Mouse (Mus musculus): ENCODE data around the gene Ube2v1. TPM values are rescaled to one million over a fixed set of nuclear protein-coding genes. Genes with fewer than 3 reads are reported as not detected.

Ube2v1 gene
- polyA plus RNA-seq, 1 experiment from 2014 or later, result 281 TPM

GRCm38 (mm10) chr2:167628872-167629271 lies 3.0 kb downstream of the Ube2v1 start:
- H3K4me2 ChIP-seq (ENCODE audit: low read length), result no peak overlapping the region
- ATAC-seq, result no peak
- H3K4me1 ChIP-seq (replicated peaks; ENCODE audit: control insufficient read depth, insufficient read depth, low read length), result peaks cover 41% of the 10 kb centered on the region
- no peak overlapping the region for H3K4me3 ChIP-seq (replicated peaks; ENCODE audit: low read length)
- H3K36me3 ChIP-seq (ENCODE audit: control insufficient read depth, insufficient read depth), result no peaks in the 10 kb centered on the region
- 38% methylated on average over 4 of the region's 4 CpGs for WGBS
- no peaks in the 10 kb centered on the region for H3K9me3 ChIP-seq (ENCODE audit: control insufficient read depth, low read length)
- no peak overlapping the region for H3K9ac ChIP-seq (replicated peaks; ENCODE audit: low read depth, low read length)
- H3K27ac ChIP-seq (ENCODE audit: low read length), result no peak overlapping the region
- no peaks in the 10 kb centered on the region for H3K27me3 ChIP-seq (replicated peaks; ENCODE audit: control insufficient read depth, insufficient read depth, low read length)

GRCm38 (mm10) chr2:167627019-167627418 lies 4.9 kb downstream of the Ube2v1 start:
- Histone ChIP-seq H3K9me3 (ENCODE audit: control insufficient read depth, low read length) (no peaks in the 10 kb centered on the region), H3K4me3 (replicated peaks; ENCODE audit: low read length) (no peak overlapping the region), H3K27me3 (replicated peaks; ENCODE audit: control insufficient read depth, insufficient read depth, low read length) (no peaks in the 10 kb centered on the region), H3K4me1 (replicated peaks; ENCODE audit: control insufficient read depth, insufficient read depth, low read length) (peaks cover 32% of the 10 kb centered on the region), H3K9ac (replicated peaks; ENCODE audit: low read depth, low read length) (no peak overlapping the region), H3K36me3 (ENCODE audit: control insufficient read depth, insufficient read depth) (no peaks in the 10 kb centered on the region), H3K4me2 (ENCODE audit: low read length) (no peak overlapping the region), H3K27ac (ENCODE audit: low read length) (no peak overlapping the region)
- 84% methylated on average over 7 of the region's 7 CpGs for WGBS
- no peak for ATAC-seq

GRCm38 (mm10) chr2:167625670-167626069 lies 6.2 kb downstream of the Ube2v1 start:
- Histone ChIP-seq H3K27me3 (replicated peaks; ENCODE audit: control insufficient read depth, insufficient read depth, low read length) (no peaks in the 10 kb centered on the region), H3K9me3 (ENCODE audit: control insufficient read depth, low read length) (no peaks in the 10 kb centered on the region), H3K9ac (replicated peaks; ENCODE audit: low read depth, low read length) (no peak overlapping the region), H3K4me1 (replicated peaks; ENCODE audit: control insufficient read depth, insufficient read depth, low read length) (peaks cover 28% of the 10 kb centered on the region), H3K4me2 (ENCODE audit: low read length) (no peak overlapping the region), H3K27ac (ENCODE audit: low read length) (no peak overlapping the region), H3K36me3 (ENCODE audit: control insufficient read depth, insufficient read depth) (no peaks in the 10 kb centered on the region), H3K4me3 (replicated peaks; ENCODE audit: low read length) (no peak overlapping the region)
- no peak for ATAC-seq
- 47% methylated on average over 2 of the region's 2 CpGs for WGBS

GRCm38 (mm10) chr2:167624368-167625075 lies 7.4 kb downstream of the Ube2v1 start:
- peak; percentile 57 for ATAC-seq
- no peaks in the 10 kb centered on the region for H3K9me3 ChIP-seq (ENCODE audit: control insufficient read depth, low read length)
- WGBS, result 86% methylated on average over 6 of the region's 6 CpGs
- no peak overlapping the region for H3K27ac ChIP-seq (ENCODE audit: low read length)
- H3K9ac ChIP-seq (replicated peaks; ENCODE audit: low read depth, low read length), result no peak overlapping the region
- H3K27me3 ChIP-seq (replicated peaks; ENCODE audit: control insufficient read depth, insufficient read depth, low read length), result no peaks in the 10 kb centered on the region
- H3K4me1 ChIP-seq (replicated peaks; ENCODE audit: control insufficient read depth, insufficient read depth, low read length), result peaks cover 16% of the 10 kb centered on the region
- no peak overlapping the region for H3K4me2 ChIP-seq (ENCODE audit: low read length)
- no peaks in the 10 kb centered on the region for H3K36me3 ChIP-seq (ENCODE audit: control insufficient read depth, insufficient read depth)
- no peak overlapping the region for H3K4me3 ChIP-seq (replicated peaks; ENCODE audit: low read length)

- no peak for ATAC-seq
- Histone ChIP-seq H3K4me1 (replicated peaks; ENCODE audit: control insufficient read depth, insufficient read depth, low read length) (peaks cover 5% of the 10 kb centered on the region; the same call in 1 of the 2 replicates), H3K36me3 (ENCODE audit: control insufficient read depth, insufficient read depth) (no peaks in the 10 kb centered on the region), H3K27ac (ENCODE audit: low read length) (no peak overlapping the region), H3K27me3 (replicated peaks; ENCODE audit: control insufficient read depth, insufficient read depth, low read length) (no peaks in the 10 kb centered on the region), H3K4me2 (ENCODE audit: low read length) (no peak overlapping the region), H3K9me3 (ENCODE audit: control insufficient read depth, low read length) (no peaks in the 10 kb centered on the region), H3K4me3 (replicated peaks; ENCODE audit: low read length) (no peak overlapping the region), H3K9ac (replicated peaks; ENCODE audit: low read depth, low read length) (no peak overlapping the region)
- WGBS, result 88% methylated on average over 5 of the region's 5 CpGs
Measured at GRCm38 (mm10) chr2:167622965-167623364, 8.9 kb downstream of the Ube2v1 start.

GRCm38 (mm10) chr2:167622352-167622751 lies 9.5 kb downstream of the Ube2v1 start:
- no peak overlapping the region for H3K4me3 ChIP-seq (replicated peaks; ENCODE audit: low read length)
- H3K36me3 ChIP-seq (ENCODE audit: control insufficient read depth, insufficient read depth), result no peaks in the 10 kb centered on the region
- no peaks in the 10 kb centered on the region for H3K27me3 ChIP-seq (replicated peaks; ENCODE audit: control insufficient read depth, insufficient read depth, low read length)
- peaks cover 5% of the 10 kb centered on the region; the same call in 1 of the 2 replicates for H3K4me1 ChIP-seq (replicated peaks; ENCODE audit: control insufficient read depth, insufficient read depth, low read length)
- H3K9me3 ChIP-seq (ENCODE audit: control insufficient read depth, low read length), result no peaks in the 10 kb centered on the region
- H3K27ac ChIP-seq (ENCODE audit: low read length), result no peak overlapping the region
- 94% methylated on average over 13 of the region's 13 CpGs for WGBS
- H3K9ac ChIP-seq (replicated peaks; ENCODE audit: low read depth, low read length), result no peak overlapping the region
- no peak overlapping the region for H3K4me2 ChIP-seq (ENCODE audit: low read length)
- no peak for ATAC-seq

GRCm38 (mm10) chr2:167621255-167622087 lies 10.4 kb downstream of the Ube2v1 start:
- Histone ChIP-seq H3K9ac (replicated peaks; ENCODE audit: low read depth, low read length) (no peak overlapping the region), H3K27ac (ENCODE audit: low read length) (no peak overlapping the region), H3K4me2 (ENCODE audit: low read length) (no peak overlapping the region), H3K9me3 (ENCODE audit: control insufficient read depth, low read length) (no peaks in the 10 kb centered on the region), H3K4me1 (replicated peaks; ENCODE audit: control insufficient read depth, insufficient read depth, low read length) (peaks cover 5% of the 10 kb centered on the region; the same call in 1 of the 2 replicates), H3K27me3 (replicated peaks; ENCODE audit: control insufficient read depth, insufficient read depth, low read length) (no peaks in the 10 kb centered on the region), H3K36me3 (ENCODE audit: control insufficient read depth, insufficient read depth) (peaks cover 6% of the 10 kb centered on the region), H3K4me3 (replicated peaks; ENCODE audit: low read length) (no peak overlapping the region)
- no peak for ATAC-seq
- 82% methylated on average over 9 of the region's 9 CpGs for WGBS

GRCm38 (mm10) chr2:167617472-167617871 lies 14.4 kb downstream of the Ube2v1 start:
- no peak overlapping the region for H3K27ac ChIP-seq (ENCODE audit: low read length)
- H3K9me3 ChIP-seq (ENCODE audit: control insufficient read depth, low read length), result no peaks in the 10 kb centered on the region
- H3K4me2 ChIP-seq (ENCODE audit: low read length), result no peak overlapping the region
- no peak overlapping the region for H3K4me3 ChIP-seq (replicated peaks; ENCODE audit: low read length)
- H3K4me1 ChIP-seq (replicated peaks; ENCODE audit: control insufficient read depth, insufficient read depth, low read length), result no peaks in the 10 kb centered on the region
- 54% methylated on average over 4 of the region's 4 CpGs for WGBS
- H3K36me3 ChIP-seq (ENCODE audit: control insufficient read depth, insufficient read depth), result peaks cover 26% of the 10 kb centered on the region
- no peak overlapping the region for H3K9ac ChIP-seq (replicated peaks; ENCODE audit: low read depth, low read length)
- H3K27me3 ChIP-seq (replicated peaks; ENCODE audit: control insufficient read depth, insufficient read depth, low read length), result no peaks in the 10 kb centered on the region
- no peak for ATAC-seq

- H3K4me3 ChIP-seq (replicated peaks; ENCODE audit: low read length), result no peak overlapping the region
- H3K9ac ChIP-seq (replicated peaks; ENCODE audit: low read depth, low read length), result no peak overlapping the region
- H3K27me3 ChIP-seq (replicated peaks; ENCODE audit: control insufficient read depth, insufficient read depth, low read length), result no peaks in the 10 kb centered on the region
- H3K36me3 ChIP-seq (ENCODE audit: control insufficient read depth, insufficient read depth), result peaks cover 26% of the 10 kb centered on the region
- ATAC-seq, result no peak
- no peak overlapping the region for H3K27ac ChIP-seq (ENCODE audit: low read length)
- no peaks in the 10 kb centered on the region for H3K4me1 ChIP-seq (replicated peaks; ENCODE audit: control insufficient read depth, insufficient read depth, low read length)
- whole genome bisulfite sequencing, result 88% methylated on average over 3 of the region's 3 CpGs
- H3K4me2 ChIP-seq (ENCODE audit: low read length), result no peak overlapping the region
- H3K9me3 ChIP-seq (ENCODE audit: control insufficient read depth, low read length), result no peaks in the 10 kb centered on the region
Measured at GRCm38 (mm10) chr2:167617034-167617433, 14.9 kb downstream of the Ube2v1 start.
